Mouse (Mus musculus): ENCODE data around the gene D430041D05Rik. TPM values are rescaled to one million over a fixed set of nuclear protein-coding genes. Genes with fewer than 3 reads are reported as not detected.
A peak's percentile ranks its signal among the peaks of the same experiment; 100 is the strongest.

D430041D05Rik gene
- polyA plus RNA-seq, 1 experiment from 2014 or later = 2.4 TPM

DNA sequence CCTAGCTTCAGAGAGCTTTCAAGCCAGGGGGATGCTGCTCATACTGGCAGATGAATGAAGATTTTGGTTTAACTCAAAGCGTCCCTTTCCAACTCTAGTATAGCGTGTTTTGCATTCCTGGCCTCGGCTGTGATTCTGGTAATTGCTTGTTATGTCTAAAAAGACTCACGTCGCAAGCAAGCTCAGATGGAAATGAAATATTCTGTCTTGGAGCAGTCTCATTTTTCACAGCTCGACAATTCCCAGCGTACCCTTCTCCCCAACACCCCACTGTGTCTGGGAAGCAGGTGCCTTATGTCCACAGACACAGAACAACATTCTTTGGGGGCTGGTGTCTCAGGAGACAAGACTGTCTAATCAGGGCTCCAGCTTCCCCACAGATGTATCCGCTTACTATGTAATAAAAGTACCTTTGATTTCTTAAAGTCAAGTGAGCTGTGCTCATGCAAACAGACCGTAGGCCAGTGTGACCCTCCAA lies 192.2 kb downstream of the D430041D05Rik start:
- Histone ChIP-seq H3K4me3 (ENCODE audit: low read depth, low read length) (no peak overlapping the region), H3K4me1 (ENCODE audit: control insufficient read depth, insufficient read depth, low read length) (peaks cover 6% of the 10 kb centered on the region), H3K27ac (ENCODE audit: low read depth, low read length) (no peak overlapping the region), H3K36me3 (ENCODE audit: control insufficient read depth, insufficient read depth, low read length) (no peaks in the 10 kb centered on the region), H3K4me2 (no peak overlapping the region), H3K9ac (ENCODE audit: low read length) (no peak overlapping the region), H3K27me3 (ENCODE audit: control insufficient read depth, insufficient read depth, low read length) (no peaks in the 10 kb centered on the region), H3K9me3 (ENCODE audit: control insufficient read depth, low read length) (no peaks in the 10 kb centered on the region)
- 79% methylated on average over 9 of the region's 9 CpGs for WGBS
- DNase-seq (ENCODE audit: low spot score, missing footprints) (no peak), ATAC-seq (ENCODE audit: low FRiP score) (no peak)

DNA sequence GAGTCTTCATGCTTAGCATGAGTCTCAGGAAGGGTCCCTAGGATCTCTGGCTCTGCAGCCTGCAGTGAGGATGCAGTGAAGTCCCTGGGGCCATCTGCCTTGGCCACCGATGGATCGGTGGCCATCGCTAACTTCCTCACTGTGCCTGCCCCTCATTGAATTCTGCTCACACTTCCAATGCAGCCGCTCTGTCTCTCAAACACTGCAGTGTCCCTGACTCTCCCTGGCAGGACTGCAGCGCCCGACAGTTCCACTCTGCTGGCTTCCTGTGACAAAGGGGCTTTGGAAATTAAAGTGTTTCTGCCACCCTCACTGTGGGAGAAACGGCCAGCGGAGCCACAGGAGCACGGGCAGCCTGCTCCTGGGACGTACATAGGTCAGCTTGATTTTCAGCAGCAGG lies 192.7 kb downstream of the D430041D05Rik start:
- Histone ChIP-seq H3K27me3 (ENCODE audit: control insufficient read depth, insufficient read depth, low read length) (no peaks in the 10 kb centered on the region), H3K9me3 (ENCODE audit: control insufficient read depth, low read length) (no peaks in the 10 kb centered on the region), H3K27ac (ENCODE audit: low read depth, low read length) (no peak overlapping the region), H3K4me2 (no peak overlapping the region), H3K36me3 (ENCODE audit: control insufficient read depth, insufficient read depth, low read length) (no peaks in the 10 kb centered on the region), H3K4me3 (ENCODE audit: low read depth, low read length) (no peak overlapping the region), H3K9ac (ENCODE audit: low read length) (no peak overlapping the region), H3K4me1 (ENCODE audit: control insufficient read depth, insufficient read depth, low read length) (peaks cover 6% of the 10 kb centered on the region)
- 54% methylated on average over 10 of the region's 10 CpGs for WGBS
- no peak for DNase-seq (ENCODE audit: low spot score, missing footprints)
- ATAC-seq (ENCODE audit: low FRiP score) = no peak

DNA sequence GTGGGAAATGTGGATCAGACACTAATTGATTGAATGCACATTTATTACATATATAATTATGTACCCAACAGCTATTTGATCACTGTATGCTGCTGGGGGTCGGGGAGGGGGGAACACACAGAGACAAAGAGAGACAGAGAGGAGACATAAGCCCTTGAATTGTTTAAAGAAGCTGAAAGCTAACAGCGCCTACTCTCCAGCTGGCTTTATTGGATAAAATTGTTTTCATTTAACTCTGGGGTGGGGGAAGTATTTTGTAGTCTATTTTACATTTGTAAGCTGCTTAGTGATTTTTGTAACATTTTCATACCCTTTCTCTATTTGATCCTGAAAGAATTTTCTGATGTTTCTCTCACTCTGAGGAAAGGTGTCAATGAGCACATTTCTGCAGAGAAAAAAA lies 201.4 kb downstream of the D430041D05Rik start:
- Histone ChIP-seq H3K27ac (ENCODE audit: low read depth, low read length) (no peak overlapping the region), H3K36me3 (ENCODE audit: control insufficient read depth, insufficient read depth, low read length) (no peaks in the 10 kb centered on the region), H3K4me2 (no peak overlapping the region), H3K27me3 (ENCODE audit: control insufficient read depth, insufficient read depth, low read length) (no peaks in the 10 kb centered on the region), H3K9me3 (ENCODE audit: control insufficient read depth, low read length) (no peaks in the 10 kb centered on the region), H3K4me3 (ENCODE audit: low read depth, low read length) (no peak overlapping the region), H3K4me1 (ENCODE audit: control insufficient read depth, insufficient read depth, low read length) (peaks cover 5% of the 10 kb centered on the region; the same call in 1 of the 2 replicates), H3K9ac (ENCODE audit: low read length) (no peak overlapping the region)
- 73% methylated on average over 2 of the region's 2 CpGs for WGBS
- ATAC-seq (ENCODE audit: low FRiP score) = no peak
- no peak for DNase-seq (ENCODE audit: low spot score, missing footprints)

DNA sequence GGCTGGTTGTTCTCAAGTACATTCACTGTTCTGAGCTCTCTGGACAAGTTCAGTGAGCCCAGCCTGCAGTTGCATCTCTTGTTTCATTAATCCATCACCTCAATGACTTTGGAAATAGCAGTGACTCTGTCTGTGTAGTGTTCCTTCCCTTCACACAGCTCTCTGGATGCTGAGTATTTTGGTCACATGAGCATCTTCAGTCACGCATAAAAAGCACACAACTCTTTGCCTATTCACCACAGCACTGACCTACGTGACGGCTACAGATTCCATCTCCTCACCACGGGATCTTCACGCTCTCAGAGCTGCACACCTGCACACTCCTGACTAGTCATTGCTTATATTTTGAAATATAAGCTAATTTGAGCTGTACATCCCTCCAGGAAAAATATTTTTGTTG lies 202.4 kb downstream of the D430041D05Rik start:
- ATAC-seq (ENCODE audit: low FRiP score) (peak; percentile 24; the same call in 1 of the 2 replicates), DNase-seq (ENCODE audit: low spot score, missing footprints) (no peak)
- no peak overlapping the region for H3K4me3 ChIP-seq (ENCODE audit: low read depth, low read length)
- no peaks in the 10 kb centered on the region for H3K36me3 ChIP-seq (ENCODE audit: control insufficient read depth, insufficient read depth, low read length)
- H3K4me2 ChIP-seq = no peak overlapping the region
- no peaks in the 10 kb centered on the region for H3K9me3 ChIP-seq (ENCODE audit: control insufficient read depth, low read length)
- peaks cover 5% of the 10 kb centered on the region; the same call in 1 of the 2 replicates for H3K4me1 ChIP-seq (ENCODE audit: control insufficient read depth, insufficient read depth, low read length)
- WGBS = 82% methylated on average over 5 of the region's 5 CpGs
- H3K27ac ChIP-seq (ENCODE audit: low read depth, low read length) = no peak overlapping the region
- no peaks in the 10 kb centered on the region for H3K27me3 ChIP-seq (ENCODE audit: control insufficient read depth, insufficient read depth, low read length)
- no peak overlapping the region for H3K9ac ChIP-seq (ENCODE audit: low read length)

DNA sequence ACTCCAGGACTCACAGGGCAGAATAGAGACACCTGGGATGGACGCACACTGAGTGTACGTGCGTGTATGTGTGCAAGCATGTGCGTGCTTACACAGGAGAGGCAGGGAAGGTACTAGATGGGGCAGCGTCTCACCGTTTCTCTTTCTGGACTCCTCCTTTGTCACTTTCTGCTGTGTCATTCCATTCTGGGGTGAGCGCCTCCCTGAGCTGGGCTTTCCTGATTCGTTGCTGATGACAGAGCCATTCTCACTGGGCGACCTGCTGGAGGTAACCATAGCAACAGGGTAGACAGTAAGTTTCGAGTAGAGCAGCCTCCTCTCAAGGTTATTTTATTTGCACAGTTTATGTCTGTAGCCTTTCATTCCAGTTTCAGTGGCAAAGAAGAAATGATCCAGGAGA lies 202.9 kb downstream of the D430041D05Rik start:
- Histone ChIP-seq H3K9ac (ENCODE audit: low read length) (no peak overlapping the region), H3K27me3 (ENCODE audit: control insufficient read depth, insufficient read depth, low read length) (no peaks in the 10 kb centered on the region), H3K27ac (ENCODE audit: low read depth, low read length) (no peak overlapping the region), H3K4me3 (ENCODE audit: low read depth, low read length) (no peak overlapping the region), H3K36me3 (ENCODE audit: control insufficient read depth, insufficient read depth, low read length) (no peaks in the 10 kb centered on the region), H3K9me3 (ENCODE audit: control insufficient read depth, low read length) (no peaks in the 10 kb centered on the region), H3K4me1 (ENCODE audit: control insufficient read depth, insufficient read depth, low read length) (peaks cover 5% of the 10 kb centered on the region; the same call in 1 of the 2 replicates), H3K4me2 (no peak overlapping the region)
- 30% methylated on average over 10 of the region's 10 CpGs for WGBS
- DNase-seq (ENCODE audit: low spot score, missing footprints) (no peak), ATAC-seq (ENCODE audit: low FRiP score) (peak; percentile 76; the same call in 1 of the 2 replicates)

DNA sequence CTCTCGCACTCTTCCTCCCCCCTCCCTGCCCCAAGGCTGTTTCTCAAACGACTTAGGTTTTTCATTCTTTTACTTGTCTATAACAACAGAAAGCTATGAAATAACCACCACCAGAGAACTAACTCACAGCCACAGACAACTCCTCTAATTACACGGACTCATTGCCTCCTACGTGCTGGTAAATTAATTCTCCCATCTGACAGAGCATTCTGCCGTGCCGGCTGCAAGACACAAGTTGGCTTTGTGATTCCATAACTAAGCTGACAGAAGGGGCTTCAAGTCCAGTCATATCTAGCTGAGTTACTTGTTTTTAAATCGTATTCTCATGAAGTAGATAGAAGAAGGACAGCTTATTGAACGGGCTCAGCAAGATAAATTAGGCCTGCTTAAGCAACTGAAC lies 205.2 kb downstream of the D430041D05Rik start:
- peaks cover 5% of the 10 kb centered on the region; the same call in 1 of the 2 replicates for H3K4me1 ChIP-seq (ENCODE audit: control insufficient read depth, insufficient read depth, low read length)

DNA sequence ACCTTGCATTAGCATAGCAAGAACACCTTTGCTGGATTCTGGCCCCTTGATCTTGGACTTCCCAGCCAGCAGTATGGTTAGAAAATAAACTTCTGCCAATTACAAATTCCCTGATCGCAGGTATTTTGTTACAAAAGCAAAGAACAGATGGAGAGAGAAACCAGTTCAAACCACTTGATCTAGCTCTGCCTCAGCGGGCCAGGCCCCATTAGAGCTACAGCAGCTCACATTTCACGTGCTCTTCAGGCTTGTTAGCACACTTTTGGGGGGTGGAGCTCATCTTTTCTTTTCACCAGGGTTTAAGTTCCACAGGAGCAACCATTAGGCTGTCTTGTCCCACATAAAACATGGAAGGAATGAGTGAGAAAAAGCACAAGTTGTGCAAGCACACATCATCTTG lies 210.6 kb downstream of the D430041D05Rik start:
- DNase-seq (ENCODE audit: low spot score, missing footprints) = no peak
- WGBS = 71% methylated on average over 3 of the region's 3 CpGs
- Histone ChIP-seq H3K9ac (ENCODE audit: low read length) (no peak overlapping the region), H3K4me1 (ENCODE audit: control insufficient read depth, insufficient read depth, low read length) (no peaks in the 10 kb centered on the region), H3K4me2 (no peak overlapping the region), H3K9me3 (ENCODE audit: control insufficient read depth, low read length) (no peaks in the 10 kb centered on the region), H3K4me3 (ENCODE audit: low read depth, low read length) (no peak overlapping the region), H3K27me3 (ENCODE audit: control insufficient read depth, insufficient read depth, low read length) (no peaks in the 10 kb centered on the region), H3K27ac (ENCODE audit: low read depth, low read length) (no peak overlapping the region), H3K36me3 (ENCODE audit: control insufficient read depth, insufficient read depth, low read length) (no peaks in the 10 kb centered on the region)
- no peak for ATAC-seq (ENCODE audit: low FRiP score)

More for the DNA sequence above, 205.2 kb downstream of the D430041D05Rik start:
- ATAC-seq (ENCODE audit: low FRiP score) = no peak
- DNase-seq (ENCODE audit: low spot score, missing footprints) = no peak
- Histone ChIP-seq H3K27ac (ENCODE audit: low read depth, low read length) (no peak overlapping the region), H3K36me3 (ENCODE audit: control insufficient read depth, insufficient read depth, low read length) (no peaks in the 10 kb centered on the region), H3K9me3 (ENCODE audit: control insufficient read depth, low read length) (no peaks in the 10 kb centered on the region), H3K4me2 (no peak overlapping the region), H3K27me3 (ENCODE audit: control insufficient read depth, insufficient read depth, low read length) (no peaks in the 10 kb centered on the region), H3K9ac (ENCODE audit: low read length) (no peak overlapping the region), H3K4me3 (ENCODE audit: low read depth, low read length) (no peak overlapping the region)
- 81% methylated on average over 8 of the region's 8 CpGs for WGBS

DNA sequence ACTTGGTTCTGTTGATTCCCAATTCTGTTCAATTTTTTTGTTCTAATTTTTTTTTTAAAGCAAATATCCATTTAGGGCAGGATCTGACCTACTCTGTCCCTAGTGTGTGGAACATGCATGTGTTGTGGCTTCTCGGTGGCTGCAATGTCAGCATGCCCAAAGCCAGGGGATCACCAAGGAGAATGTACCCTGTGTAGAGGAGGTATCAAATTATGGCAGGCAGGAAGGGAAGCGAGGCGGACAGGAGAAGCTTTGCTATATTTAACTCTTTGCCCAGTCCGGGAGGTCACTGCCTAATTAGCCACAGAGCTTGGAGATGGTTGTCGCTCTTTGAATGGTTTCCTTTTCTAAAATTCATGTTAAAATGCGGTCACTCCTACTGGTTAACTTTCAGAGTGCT lies 212.6 kb downstream of the D430041D05Rik start:
- WGBS = 94% methylated on average over 6 of the region's 6 CpGs
- Histone ChIP-seq H3K4me1 (ENCODE audit: control insufficient read depth, insufficient read depth, low read length) (no peaks in the 10 kb centered on the region), H3K9me3 (ENCODE audit: control insufficient read depth, low read length) (no peaks in the 10 kb centered on the region), H3K27ac (ENCODE audit: low read depth, low read length) (no peak overlapping the region), H3K4me3 (ENCODE audit: low read depth, low read length) (no peak overlapping the region), H3K27me3 (ENCODE audit: control insufficient read depth, insufficient read depth, low read length) (no peaks in the 10 kb centered on the region), H3K9ac (ENCODE audit: low read length) (no peak overlapping the region), H3K36me3 (ENCODE audit: control insufficient read depth, insufficient read depth, low read length) (no peaks in the 10 kb centered on the region), H3K4me2 (no peak overlapping the region)
- DNase-seq (ENCODE audit: low spot score, missing footprints) (no peak), ATAC-seq (ENCODE audit: low FRiP score) (no peak)

DNA sequence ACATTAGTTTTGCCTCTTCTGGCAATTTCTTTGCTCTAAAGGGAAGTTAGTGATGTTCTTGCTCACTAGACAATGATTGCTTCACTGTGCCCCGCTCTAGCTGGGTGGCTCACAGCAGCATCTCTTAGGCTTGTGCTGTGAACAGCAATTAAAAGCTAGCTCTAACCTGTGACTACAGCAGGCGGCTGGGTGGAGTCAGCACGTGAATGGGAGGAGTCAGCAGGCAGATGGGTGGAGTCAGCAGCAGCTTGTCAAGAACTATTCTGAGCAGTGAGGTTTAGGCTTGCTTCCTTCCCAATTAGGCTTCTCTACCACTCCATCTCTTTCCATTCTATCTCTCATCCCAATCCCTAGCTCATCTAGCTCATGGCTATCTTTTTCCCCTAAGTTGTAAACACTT lies 213.5 kb downstream of the D430041D05Rik start:
- Histone ChIP-seq H3K9ac (ENCODE audit: low read length) (no peak overlapping the region), H3K36me3 (ENCODE audit: control insufficient read depth, insufficient read depth, low read length) (no peaks in the 10 kb centered on the region), H3K9me3 (ENCODE audit: control insufficient read depth, low read length) (no peaks in the 10 kb centered on the region), H3K27me3 (ENCODE audit: control insufficient read depth, insufficient read depth, low read length) (no peaks in the 10 kb centered on the region), H3K4me1 (ENCODE audit: control insufficient read depth, insufficient read depth, low read length) (no peaks in the 10 kb centered on the region), H3K27ac (ENCODE audit: low read depth, low read length) (no peak overlapping the region), H3K4me3 (ENCODE audit: low read depth, low read length) (no peak overlapping the region), H3K4me2 (no peak overlapping the region)
- no peak for DNase-seq (ENCODE audit: low spot score, missing footprints)
- ATAC-seq (ENCODE audit: low FRiP score) = no peak
- WGBS = 34% methylated on average over 3 of the region's 3 CpGs

Measured in midbrain, embryonic 11.5 days (tissue).